Mouse (Mus musculus) common myeloid progenitor, adult 5-6 weeks (primary cell): Measurements from ENCODE around the gene Etl4. TPM values are rescaled to one million over a fixed set of nuclear protein-coding genes. Genes with fewer than 3 reads are reported as not detected.

ENCODE experiments used
- ATAC-seq: replicated peaks from 2 replicates; pipeline ENCODE4 v1.8.0; 2016; ENCODE audit warnings: low read depth, mild to moderate bottlenecking, moderate TSS enrichment, inconsistent platforms; ENCODE audit not compliant: poor library complexity, severe bottlenecking
- total RNA-seq: library from RNA; stranded (forward); fragments of 200-1000, 187-1606 nt; gene quantifications from 2 replicates; pipeline ENCODE4 v1.2.3, GENCODE M21; 2017

Etl4 gene
- total RNA-seq, 1 experiment from 2014 or later = 1.1 TPM

- no peak for ATAC-seq
Observed at GRCm38 (mm10) chr2:20508724-20509052, 599.1 kb downstream of the Etl4 start.

- no peak for ATAC-seq
Observed at GRCm38 (mm10) chr2:20510061-20510460, 600.5 kb downstream of the Etl4 start.

DNA sequence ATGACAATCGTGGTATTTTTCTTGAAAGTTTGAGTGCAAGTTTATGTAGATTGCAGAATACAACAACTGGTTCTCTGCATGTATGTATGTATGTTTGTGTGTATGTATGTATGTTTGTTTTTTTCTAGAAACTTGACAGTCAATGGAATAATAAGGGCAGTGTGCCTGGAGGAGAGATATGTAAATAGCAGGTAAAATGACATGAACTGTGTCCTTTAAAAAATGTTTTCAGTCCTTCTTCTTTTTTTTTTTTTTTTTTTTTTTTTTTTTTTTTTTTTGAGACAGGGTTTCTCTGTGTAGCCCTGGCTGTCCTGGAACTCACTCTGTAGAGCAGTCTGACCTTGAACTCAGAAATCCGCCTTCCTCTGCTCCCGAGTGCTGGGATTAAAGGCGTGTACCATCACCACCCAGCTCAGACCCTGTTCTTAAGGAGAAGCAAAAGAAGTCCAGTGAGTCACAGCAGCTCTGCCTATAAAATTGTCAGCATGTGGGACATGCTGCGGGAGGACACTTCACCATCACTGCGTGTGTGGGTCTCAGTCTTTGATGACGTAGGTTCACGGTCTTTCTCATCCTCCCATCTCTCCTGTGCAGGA is 606.8 kb downstream of the Etl4 start:
- ATAC-seq = no peak

DNA sequence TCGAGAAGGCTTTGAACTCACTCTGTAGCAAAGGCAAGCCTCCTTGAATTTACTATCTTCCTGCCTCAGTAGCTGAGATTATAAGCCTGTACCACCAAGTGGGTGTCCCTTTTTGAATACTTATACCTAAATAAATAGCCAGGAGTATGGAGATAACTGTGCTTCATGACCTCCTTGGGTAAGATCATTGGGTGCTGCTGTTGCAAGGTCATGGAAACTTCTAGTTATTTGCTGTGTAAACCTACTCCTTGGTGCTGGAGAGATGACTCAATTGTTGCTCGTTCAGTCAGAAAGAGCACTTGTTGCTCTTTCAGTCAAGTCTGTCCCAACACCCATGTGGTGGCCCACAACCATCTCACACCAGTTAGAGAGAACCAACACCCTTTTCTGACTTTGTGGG is 608.3 kb downstream of the Etl4 start:
- ATAC-seq = no peak

DNA sequence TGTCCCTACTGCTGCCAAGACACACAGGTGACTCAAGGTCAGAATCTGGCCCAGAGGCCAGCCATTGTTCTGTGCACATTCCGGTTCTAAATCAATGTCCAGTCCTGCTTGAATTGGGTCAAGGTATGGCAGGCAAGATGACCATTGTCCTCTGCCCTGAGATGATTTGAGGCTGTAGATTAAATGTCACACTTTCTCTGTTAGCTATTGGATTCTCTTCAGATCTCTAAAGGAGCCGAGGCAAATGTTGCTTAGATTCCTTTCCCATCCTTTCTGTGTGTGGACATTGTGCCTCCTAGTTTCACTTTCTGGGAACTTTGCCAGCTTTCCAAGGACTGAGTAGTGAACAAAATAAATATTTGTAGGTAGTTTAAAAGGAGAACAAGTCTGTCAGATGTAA is 608.9 kb downstream of the Etl4 start:
- no peak for ATAC-seq

GRCm38 (mm10) chr2:20519447-20520098 is 610.0 kb downstream of the Etl4 start:
- no peak for ATAC-seq

DNA sequence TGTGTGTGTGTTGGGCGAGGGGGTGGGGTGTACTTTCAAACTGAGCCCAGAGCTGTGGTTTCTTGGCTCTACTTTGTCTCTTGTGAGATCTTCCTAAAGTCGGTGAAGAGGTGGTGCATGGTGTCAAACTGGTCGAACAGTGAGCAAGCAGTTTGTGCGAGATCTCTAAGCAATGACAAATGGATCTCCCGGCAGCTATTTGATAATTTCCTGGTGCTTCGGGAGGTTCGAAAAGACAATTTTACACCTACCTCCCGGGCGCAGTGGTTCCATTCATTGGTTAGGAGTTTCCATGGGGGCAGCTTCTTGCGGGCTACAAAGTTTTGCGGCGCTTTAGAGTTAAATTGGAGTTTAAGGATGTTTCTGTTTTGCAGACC is 610.5 kb downstream of the Etl4 start:
- no peak for ATAC-seq

DNA sequence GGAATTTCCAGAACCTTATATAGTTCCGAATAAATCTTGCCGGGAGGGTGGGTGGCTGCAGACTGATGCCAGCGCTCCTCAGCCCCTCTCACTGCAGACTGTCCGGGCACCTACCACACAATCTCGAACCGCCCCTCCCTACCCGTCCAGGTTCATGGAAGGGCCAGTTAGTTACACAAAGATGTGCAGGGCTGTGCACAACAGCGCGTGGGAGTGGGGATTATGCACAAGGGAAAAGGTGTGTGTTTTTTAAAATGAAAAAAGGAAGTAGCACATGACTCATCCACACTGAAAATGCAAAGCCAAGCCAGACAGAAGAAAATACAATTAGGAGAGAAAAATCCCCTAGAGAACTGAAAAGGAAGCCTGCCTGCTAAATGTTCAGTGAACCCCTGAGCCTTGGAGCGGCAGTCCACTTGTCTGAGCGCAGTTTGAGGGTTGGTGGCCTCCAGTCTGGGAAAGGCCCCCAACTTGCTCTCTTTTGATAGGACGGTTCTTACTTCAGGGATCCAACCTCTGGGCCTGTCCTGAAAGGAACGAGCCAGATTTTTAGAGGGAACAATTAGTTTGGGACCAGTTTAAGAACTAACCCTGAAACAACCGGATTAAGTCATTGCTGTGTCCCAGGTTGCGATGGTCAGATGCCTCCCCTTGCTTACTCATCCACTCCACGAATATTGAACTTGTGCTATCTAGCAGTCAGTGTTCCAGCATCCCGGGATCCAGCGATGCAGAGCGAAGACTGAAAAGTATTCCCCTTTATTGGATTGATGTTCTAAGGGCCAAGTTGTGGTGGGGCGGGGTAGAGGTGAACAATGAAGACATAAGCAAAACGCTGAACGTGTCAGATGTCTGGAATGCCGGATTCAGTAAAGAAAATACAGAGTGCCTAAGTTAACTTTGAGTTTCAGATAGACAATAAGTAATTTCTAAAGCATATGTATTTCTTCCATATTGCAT is 611.3 kb downstream of the Etl4 start:
- ATAC-seq = peak; percentile 36; the same call in 1 of the 2 replicates

DNA sequence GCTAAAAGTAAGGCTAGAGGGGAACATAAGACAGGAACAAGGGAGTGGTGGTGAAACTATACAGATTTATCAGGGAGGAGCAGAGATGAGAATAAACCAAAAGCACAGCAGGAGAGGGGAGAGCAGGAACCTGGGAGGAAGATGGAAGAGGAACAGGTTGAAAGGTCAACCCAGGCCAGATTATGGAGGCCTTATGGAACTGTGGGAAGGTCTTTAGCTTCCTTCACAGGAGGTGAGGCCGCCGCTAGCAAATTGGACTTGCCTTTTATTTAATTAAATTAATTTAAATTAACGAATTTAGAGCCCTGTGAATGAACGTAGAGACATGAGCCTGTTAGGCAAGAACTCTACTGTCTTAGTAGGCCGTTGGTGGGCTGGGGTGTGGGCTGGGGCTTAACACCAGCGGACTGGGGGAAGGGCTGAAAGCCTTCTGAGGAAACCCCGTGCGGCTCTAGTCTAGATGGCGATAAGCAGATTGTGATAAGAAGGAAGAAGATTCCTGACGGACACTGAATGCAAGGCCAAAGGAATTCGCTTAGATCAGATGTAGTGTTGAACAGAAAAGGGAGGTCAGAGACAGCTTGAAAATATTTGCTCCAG is 612.2 kb downstream of the Etl4 start:
- no peak for ATAC-seq

GRCm38 (mm10) chr2:20523636-20524035 is 614.1 kb downstream of the Etl4 start:
- no peak for ATAC-seq

- ATAC-seq = no peak
Observed at GRCm38 (mm10) chr2:20525879-20526593, 616.5 kb downstream of the Etl4 start.

GRCm38 (mm10) chr2:20526856-20527255 is 617.3 kb downstream of the Etl4 start:
- no peak for ATAC-seq

DNA sequence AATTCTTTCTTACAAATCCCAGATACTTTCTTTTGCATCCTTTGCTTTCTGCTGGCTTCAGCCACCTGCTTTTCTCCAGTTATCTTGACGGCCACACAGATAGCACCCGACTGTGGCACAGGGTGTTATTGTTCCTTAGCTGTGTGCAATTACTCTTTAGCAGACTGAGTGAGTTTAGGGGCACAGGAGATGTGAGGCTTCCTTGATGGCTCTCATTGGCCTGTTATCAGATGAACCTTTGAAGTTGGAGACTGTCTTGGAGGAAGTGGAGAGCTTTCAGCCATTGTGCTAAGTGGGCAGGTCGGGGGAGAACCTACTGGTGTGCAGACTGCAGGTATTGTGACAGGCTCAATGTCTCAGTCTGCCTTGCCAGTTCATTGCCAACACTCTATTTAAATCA is 623.0 kb downstream of the Etl4 start:
- ATAC-seq = no peak

- no peak for ATAC-seq
Observed at GRCm38 (mm10) chr2:20537785-20538184, 628.2 kb downstream of the Etl4 start.

DNA sequence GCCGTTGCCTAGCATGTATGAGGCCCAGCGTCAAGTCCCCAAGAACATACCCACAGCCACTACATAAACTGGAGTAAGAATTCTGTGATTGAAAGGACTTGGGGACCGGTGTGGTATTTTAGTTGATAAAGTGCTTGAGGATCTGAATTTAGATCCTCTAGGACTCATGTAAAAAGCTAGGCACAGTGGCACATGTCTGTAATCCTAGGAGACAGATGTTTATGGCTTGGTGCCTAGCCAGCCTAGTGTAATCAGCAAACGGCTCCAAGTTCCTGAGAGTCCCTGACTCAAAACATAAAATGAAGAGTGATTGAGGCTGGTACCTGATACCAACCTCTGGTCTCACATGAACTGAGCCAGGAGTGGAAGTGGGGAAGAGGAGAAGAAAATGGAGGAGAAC is 629.3 kb downstream of the Etl4 start:
- no peak for ATAC-seq

GRCm38 (mm10) chr2:20541261-20541660 is 631.7 kb downstream of the Etl4 start:
- ATAC-seq = no peak

GRCm38 (mm10) chr2:20542286-20542685 is 632.7 kb downstream of the Etl4 start:
- no peak for ATAC-seq

DNA sequence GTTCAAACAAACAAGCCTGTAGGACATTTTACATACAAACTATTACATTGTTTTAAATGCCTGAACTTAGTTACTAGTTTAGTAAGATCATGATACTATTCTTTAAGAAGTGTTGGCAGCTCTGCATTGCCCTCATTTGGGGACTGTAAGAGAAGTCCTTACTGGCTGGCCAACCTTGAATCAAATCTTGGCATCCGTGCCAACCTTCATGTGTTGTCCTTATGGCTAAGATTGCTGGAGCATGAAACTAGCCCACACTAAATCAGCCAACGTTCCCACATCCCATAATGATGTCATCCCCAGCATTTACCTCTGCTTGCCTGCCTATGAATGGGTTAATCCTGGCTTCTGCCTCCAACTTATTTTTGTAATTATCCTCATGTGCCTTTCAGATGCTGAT is 636.0 kb downstream of the Etl4 start:
- ATAC-seq = no peak

DNA sequence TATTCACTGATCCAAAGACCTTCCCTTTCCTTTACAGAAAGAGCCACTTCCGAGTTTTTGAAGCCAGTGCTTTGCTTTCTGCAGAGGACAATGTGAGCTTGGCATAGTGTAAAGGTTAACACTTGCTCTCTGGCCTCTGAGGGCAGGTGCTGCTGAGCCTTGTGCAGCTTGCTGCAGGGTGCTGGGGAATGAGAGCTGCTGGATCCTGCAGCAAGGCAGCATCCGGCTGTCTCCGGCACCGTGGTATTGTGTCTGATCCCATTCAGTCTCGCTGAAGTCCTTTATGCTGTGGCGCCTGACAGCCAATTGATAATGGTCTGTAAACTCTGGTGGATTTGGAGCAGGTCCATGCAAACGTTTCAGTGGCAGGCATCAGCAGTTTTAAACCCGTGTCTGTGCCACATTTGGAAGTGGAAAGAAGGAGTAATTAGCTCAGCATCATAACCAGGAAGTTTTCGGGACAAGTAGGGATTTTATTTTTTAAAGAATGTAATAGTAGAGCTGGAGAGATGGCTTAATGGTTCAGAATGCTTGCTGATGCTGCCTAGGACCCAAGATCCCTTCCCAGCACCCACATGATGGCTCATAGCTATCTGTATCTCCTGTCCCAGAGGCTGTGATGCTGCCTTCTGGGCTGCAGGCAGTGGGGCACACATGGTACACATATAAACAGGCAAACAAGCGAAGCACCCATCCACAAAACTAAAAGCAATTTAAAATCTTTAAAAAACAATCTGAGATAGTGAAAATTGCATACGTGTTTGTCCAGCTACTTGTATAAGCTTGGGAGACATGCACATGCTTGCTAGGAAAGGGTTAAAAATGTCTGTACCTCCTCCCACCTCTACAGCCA is 637.1 kb downstream of the Etl4 start:
- no peak for ATAC-seq
